Mouse (Mus musculus): ENCODE data around the gene Amigo3.

Gene Amigo3

DNA sequence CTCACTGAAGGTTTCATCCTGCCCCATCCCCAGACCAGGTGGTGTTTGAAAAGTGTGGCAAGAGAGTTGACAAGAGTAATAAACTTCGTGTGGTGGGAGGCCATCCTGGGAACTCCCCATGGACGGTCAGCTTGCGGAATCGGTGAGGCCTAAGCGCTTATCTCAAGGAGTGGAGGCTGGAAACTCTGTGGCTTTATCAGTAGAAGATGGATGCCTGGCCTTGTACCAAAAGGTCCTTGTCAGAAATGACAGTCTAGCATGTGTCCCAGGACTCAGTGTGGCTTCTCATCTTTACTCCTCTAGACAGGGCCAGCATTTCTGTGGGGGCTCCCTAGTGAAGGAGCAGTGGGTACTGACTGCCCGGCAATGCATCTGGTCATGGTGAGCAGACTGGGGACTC, 30.6 kb downstream of the Amigo3 start:
- DNase-seq (ENCODE audit: low read depth, low spot score), result no peak

DNA sequence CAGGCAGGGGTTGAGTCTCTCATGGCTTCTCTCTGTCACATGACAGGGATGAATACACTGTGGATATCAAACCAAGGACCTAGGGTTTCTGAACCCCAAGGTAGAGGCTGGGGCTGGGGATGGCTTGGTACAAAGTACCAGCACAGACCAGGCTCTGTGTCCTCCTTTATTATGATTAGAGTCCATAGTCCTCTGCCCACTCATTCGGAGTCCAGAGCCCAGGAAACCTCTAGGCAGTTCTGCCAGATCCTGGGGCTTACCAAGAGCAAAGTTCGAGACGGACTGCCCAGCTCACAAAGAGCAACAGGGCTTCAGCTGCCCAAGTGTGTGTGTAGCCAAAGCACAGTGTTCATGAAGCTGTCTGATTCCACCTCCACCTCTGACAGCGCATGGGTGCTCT, 32.3 kb downstream of the Amigo3 start:
- DNase-seq (ENCODE audit: low read depth, low spot score), result no peak

DNA sequence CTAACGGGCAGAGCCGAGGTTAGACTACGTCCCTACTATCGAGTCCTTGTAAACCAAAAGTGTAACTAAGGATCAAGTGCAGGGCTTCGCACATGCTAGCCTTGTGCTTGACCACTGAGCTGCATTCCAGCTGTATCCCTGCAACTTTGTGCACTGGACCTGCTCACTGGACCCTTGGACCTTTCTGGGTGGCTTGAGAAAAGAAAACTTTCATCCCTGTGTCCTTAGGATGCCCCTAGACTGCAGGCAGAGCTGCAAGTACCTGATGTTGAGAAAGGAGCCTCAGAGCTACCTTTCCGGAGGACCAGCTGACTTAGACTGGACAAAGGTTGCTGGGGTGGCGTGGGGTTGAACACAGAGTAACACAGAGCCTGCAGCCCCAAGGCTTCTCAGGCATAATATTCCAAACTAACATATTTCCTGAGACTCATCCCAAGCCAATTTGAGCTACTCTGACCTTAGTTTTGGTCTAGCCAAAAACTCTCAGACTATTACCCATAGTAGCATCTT, 37.7 kb downstream of the Amigo3 start:
- DNase-seq (ENCODE audit: low read depth, low spot score), result no peak

DNA sequence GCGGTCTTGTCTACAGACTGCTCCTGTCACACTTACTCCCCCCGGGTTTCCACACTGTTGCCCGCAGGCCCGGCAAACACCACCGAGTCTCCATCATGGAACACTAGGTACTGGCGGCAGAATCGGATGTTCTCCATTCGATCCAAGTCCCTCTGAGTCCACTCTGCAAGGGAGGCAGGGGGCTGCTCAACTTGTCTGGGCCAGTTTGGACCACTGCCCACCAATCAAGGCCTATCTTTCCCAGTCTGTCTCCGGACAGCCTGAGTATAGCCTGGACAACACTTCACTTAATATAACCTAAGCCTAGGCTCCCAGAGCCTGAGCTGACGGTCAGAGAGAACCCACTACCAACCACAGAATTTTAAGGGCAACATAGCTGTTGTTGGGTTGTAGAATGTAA, 40.6 kb downstream of the Amigo3 start:
- no peak for DNase-seq (ENCODE audit: low read depth, low spot score)

DNA sequence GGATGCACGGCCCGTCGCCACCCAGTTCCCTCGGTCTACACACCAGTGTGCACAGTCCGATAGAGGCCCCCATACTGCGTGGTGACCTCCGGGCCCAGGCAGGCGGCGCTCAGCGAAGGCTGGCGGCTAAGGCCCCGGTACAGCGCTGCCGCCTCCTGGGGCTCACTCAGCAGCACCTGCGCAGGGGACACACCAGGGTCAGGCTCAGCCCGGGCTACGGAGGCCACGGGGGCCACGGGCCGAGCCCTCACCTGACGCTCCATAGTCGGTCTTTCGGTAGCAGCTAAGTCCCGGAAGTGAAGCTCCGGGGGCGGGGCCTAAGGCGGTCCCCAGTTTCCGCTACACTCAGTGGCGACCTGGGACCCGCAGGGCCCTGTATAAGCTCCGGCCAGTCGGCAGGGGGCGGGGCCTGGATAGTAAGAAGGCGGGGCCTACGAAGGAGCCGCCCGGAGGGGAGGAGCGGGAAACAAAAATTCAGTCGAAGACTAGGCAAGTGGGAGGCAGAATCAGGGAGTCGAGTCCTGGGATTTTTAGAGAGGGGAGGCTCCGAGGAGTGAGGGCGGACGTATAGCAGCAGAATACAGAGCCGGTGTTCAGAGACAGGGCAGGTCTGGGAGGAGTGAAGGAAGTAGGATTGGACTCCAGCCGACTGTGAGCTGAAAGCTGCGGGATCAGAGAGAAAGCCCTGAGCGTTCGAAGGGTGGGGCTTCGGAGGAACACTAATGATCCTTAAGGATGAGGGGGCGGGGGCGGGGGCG, 41.4 kb downstream of the Amigo3 start, which contains the start of gene Apeh:
Gene Apeh (minus strand): TSS at position 423 of the 758 bp plus-strand sequence.
- DNase-seq (ENCODE audit: low read depth, low spot score), result peak; percentile 96

DNA sequence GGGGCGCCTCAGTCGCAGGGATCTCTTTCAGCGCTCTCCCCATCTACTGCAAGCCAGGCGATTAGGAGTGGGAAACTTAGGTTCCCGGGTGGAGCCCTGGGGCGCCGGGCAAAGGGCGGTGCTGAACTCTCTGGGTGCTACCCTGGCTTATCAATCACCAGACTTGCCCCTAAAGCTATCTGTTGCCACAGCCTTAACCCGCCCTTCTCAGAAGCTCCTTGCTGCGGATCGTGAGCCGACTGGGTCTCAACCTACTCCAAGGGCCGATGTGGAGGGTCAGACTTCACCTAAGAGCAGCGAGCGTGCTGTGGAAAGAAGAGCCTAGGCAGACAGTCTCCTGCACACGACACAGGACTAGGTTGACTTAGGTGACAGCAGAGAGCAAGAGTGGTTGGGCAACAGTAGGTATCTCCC, 42.0 kb downstream of the Amigo3 start:
- DNase-seq (ENCODE audit: low read depth, low spot score), result peak; percentile 42

GRCm38 (mm10) chr9:108095518-108095917, 42.6 kb downstream of the Amigo3 start:
- peak; percentile 76 for DNase-seq (ENCODE audit: low read depth, low spot score)

- DNase-seq (ENCODE audit: low read depth, low spot score), result no peak
Measured at GRCm38 (mm10) chr9:108095949-108096712, 43.2 kb downstream of the Amigo3 start.

GRCm38 (mm10) chr9:108099619-108100018, 46.7 kb downstream of the Amigo3 start:
- DNase-seq (ENCODE audit: low read depth, low spot score), result no peak

- DNase-seq (ENCODE audit: low read depth, low spot score), result peak; percentile 41
Measured at GRCm38 (mm10) chr9:108104766-108105548, 52.0 kb downstream of the Amigo3 start.
